Mouse (Mus musculus) G1E (cell line): ENCODE measurements around the gene Cux1.

Experiments
- CTCF ChIP-seq: IDR thresholded peaks from 2 replicates; pipeline ENCODE4 v1.5.1; 2012; ENCODE audit warnings: low read depth, low read length, inconsistent platforms, mixed read lengths
- TAL1 ChIP-seq: conservative IDR thresholded peaks from 2 replicates; pipeline ENCODE4 v1.6.1; 2012; ENCODE audit warnings: low read depth, low read length, inconsistent platforms, mixed read lengths

DNA sequence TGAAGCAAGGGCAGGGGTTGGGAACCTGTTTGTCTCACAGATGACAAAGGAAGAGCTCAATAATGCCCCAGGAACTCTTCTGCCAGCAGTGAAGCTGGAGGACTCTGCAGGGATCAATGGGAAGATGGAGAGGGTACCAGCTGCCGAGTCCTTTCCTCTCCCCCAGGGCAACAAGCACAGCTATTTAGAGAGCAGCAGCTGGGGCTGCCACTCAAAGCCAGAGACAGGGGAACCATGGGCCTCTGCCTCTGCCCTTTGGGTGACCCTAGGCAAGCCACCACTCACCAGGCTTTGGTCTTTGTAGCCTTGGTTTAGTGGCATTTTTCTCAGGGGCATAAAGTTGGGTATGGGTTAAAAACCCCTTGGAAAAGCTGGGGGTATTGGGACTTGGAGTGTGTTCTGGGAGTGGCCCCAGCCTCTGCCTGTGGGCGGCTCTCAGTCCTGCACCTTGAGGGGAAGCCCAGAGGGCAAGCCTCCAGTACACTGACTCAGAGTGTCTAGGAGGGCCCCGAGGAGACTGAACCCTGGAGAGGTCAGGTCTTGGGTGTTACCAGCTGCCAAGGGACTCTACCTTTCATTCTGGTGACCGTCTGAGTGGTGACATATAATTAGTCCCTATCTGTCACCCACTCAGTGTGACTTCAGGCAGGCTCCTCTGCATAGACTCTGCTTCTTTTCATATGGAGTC lies 336.8 kb downstream of the Cux1 start:
- no peak for TF ChIP-seq CTCF
- TF ChIP-seq TAL1 = no peak
